Mouse (Mus musculus) myocyte (in vitro differentiated cells): ENCODE measurements around the gene Dennd5a.

Experiments
- E2F4 ChIP-seq: IDR thresholded peaks from one replicate; pipeline ENCODE4 v1.6.1; 2011; ENCODE audit warnings: mild to moderate bottlenecking, control low read depth, moderate library complexity; ENCODE audit not compliant: insufficient read depth
- MYOD1 ChIP-seq, 3 experiments: IDR thresholded peaks; one replicate each; pipeline ENCODE4 v1.6.1; 2011; ENCODE audit warnings: control low read depth in 2 of 3, low read depth in 2 of 3, mild to moderate bottlenecking in 2 of 3, moderate library complexity in 1 of 3; ENCODE audit not compliant: insufficient read length in 2 of 3, control insufficient read depth in 1 of 3
- MYOG ChIP-seq, 3 experiments: IDR thresholded peaks; one replicate each; pipeline ENCODE4 v1.6.1; 2011; ENCODE audit warnings: control low read depth in 2 of 3, low read depth in 2 of 3, mild to moderate bottlenecking in 2 of 3; ENCODE audit not compliant: insufficient read length in 2 of 3, control insufficient read depth in 1 of 3, insufficient read depth in 1 of 3
- POLR2A ChIP-seq: IDR thresholded peaks from one replicate; pipeline ENCODE4 v1.6.1; 2011; ENCODE audit warnings: low read depth, mild to moderate bottlenecking, control low read depth, moderate library complexity; ENCODE audit not compliant: insufficient read length
- POLR2AphosphoS2 ChIP-seq: IDR thresholded peaks from one replicate; pipeline ENCODE4 v1.6.1; 2011; ENCODE audit warnings: low read depth, control low read depth; ENCODE audit not compliant: insufficient read length
- SRF ChIP-seq: IDR thresholded peaks from one replicate; pipeline ENCODE4 v1.6.1; 2011; ENCODE audit warnings: low read depth; ENCODE audit not compliant: control insufficient read depth, insufficient read length
- TCF12 ChIP-seq: IDR thresholded peaks from one replicate; pipeline ENCODE4 v1.6.1; 2011; ENCODE audit warnings: mild to moderate bottlenecking, control low read depth; ENCODE audit not compliant: poor library complexity, insufficient read depth, severe bottlenecking
- USF1 ChIP-seq: IDR thresholded peaks from one replicate; pipeline ENCODE4 v1.6.1; 2011; ENCODE audit warnings: low read depth, mild to moderate bottlenecking, control low read depth, moderate library complexity

GRCm38 (mm10) chr7:109875598-109875997 is 84.7 kb downstream of the Dennd5a start:
- TF ChIP-seq POLR2A (no peak), E2F4 (no peak), USF1 (no peak), MYOD1 (IDR thresholded peaks at IDR 0.05; ENCODE audit: control insufficient read depth in 1 of 3, insufficient read length in 2 of 3, low read depth in 2 of 3) (no peak), POLR2AphosphoS2 (no peak), MYOG (IDR thresholded peaks at IDR 0.05; ENCODE audit: control insufficient read depth in 1 of 3, insufficient read depth in 1 of 3, insufficient read length in 2 of 3, low read depth in 2 of 3) (no peak), SRF (no peak), TCF12 (no peak)
